8 mouse cellular contexts compared by ENCODE assay signal in genomic region chr7:135668852-135669739, GRCm38 (mm10). TPM values are rescaled to one million over a fixed set of nuclear protein-coding genes. Genes with fewer than 3 reads are reported as not detected.
DNase-seq lines count a peak whose midpoint lies in the region; ATAC-seq lines count a peak whose summit lies in the region.
"Had no signal": no experiment of that assay in that cellular context is flagged by ENCODE, and none has a peak within 500 bp of the region (broad histone marks: within the 10 kb centered on the region; RNA-seq: fewer than 3 reads in every experiment).

No protein-coding gene starts in this region.

- no peaks in the 10 kb centered on the region for H3K4me1 ChIP-seq in heart, embryonic 11.5 days (ENCODE audit: control insufficient read depth, insufficient read depth, low read length)
- H3K4me1 ChIP-seq in liver, embryonic 16.5 days (ENCODE audit: control insufficient read depth, low read depth, low read length), result no peaks in the 10 kb centered on the region
- H3K4me1 ChIP-seq: heart, embryonic 15.5 days had no signal

- H3K4me3 ChIP-seq in heart, embryonic 11.5 days (ENCODE audit: low read depth, low read length), result no peak overlapping the region
- no peak overlapping the region for H3K4me3 ChIP-seq in liver, embryonic 16.5 days (ENCODE audit: low read depth, low read length)
- H3K4me3 ChIP-seq: heart, embryonic 15.5 days had no signal

- H3K27me3 ChIP-seq in heart, embryonic 11.5 days (ENCODE audit: control insufficient read depth, insufficient read depth, low read length), result 0 out of 2 replicates have a peak, but pooled peaks cover 2% of the 10 kb centered on the region
- no peaks in the 10 kb centered on the region for H3K27me3 ChIP-seq in liver, embryonic 16.5 days (ENCODE audit: control insufficient read depth, insufficient read depth, low read depth, low read length)

- no peak overlapping the region for H3K9ac ChIP-seq in heart, embryonic 11.5 days (ENCODE audit: low read depth, low read length)
- H3K9ac ChIP-seq in liver, embryonic 16.5 days (ENCODE audit: low read depth, low read length), result no peak overlapping the region
- H3K9ac ChIP-seq: heart, embryonic 15.5 days had no signal

- 0 out of 2 replicates have a peak, but pooled peaks have one; percentile 25 for ATAC-seq in heart, embryonic 11.5 days (replicated peaks; ENCODE audit: insufficient number of reproducible peaks, low FRiP score, low TSS enrichment)
- ATAC-seq in liver, embryonic 16.5 days (ENCODE audit: low read depth), result 0 out of 2 replicates have a peak, but pooled peaks have one; percentile 25

- H3K4me2 ChIP-seq in heart, embryonic 11.5 days, result no peak overlapping the region
- H3K4me2 ChIP-seq in liver, embryonic 16.5 days (ENCODE audit: low read depth, low read length), result no peak overlapping the region
- H3K4me2 ChIP-seq: heart, embryonic 15.5 days had no signal

- peak; percentile 58 to 70 for DNase-seq in CD8-positive naive resting alpha-beta T cell, adult 2 months (ENCODE audit: low read depth in 2 of 2, low spot score in 2 of 2)
- peak; percentile 72 for DNase-seq in T-cell, adult 2 months (ENCODE audit: low spot score)
- DNase-seq in embryo, embryonic 10 days (ENCODE audit: low spot score), result peak; percentile 81
- DNase-seq in kidney, postnatal 10 days, result peak; percentile 81
- peak; percentile 91 for DNase-seq in retina, embryonic 14.5 days (ENCODE audit: low spot score)

- H3K36me3 ChIP-seq in heart, embryonic 11.5 days (ENCODE audit: control insufficient read depth, insufficient read depth, low read length), result no peaks in the 10 kb centered on the region
- no peaks in the 10 kb centered on the region for H3K36me3 ChIP-seq in liver, embryonic 16.5 days (ENCODE audit: control insufficient read depth, insufficient read depth)
- H3K36me3 ChIP-seq: heart, embryonic 15.5 days had no signal

- no peak overlapping the region for H3K27ac ChIP-seq in heart, embryonic 11.5 days (ENCODE audit: low read depth, low read length)
- H3K27ac ChIP-seq in liver, embryonic 16.5 days (ENCODE audit: low read length), result no peak overlapping the region
- H3K27ac ChIP-seq: heart, embryonic 15.5 days had no signal

- 40% methylated on average over 16 of the region's 16 CpGs for WGBS in heart, embryonic 11.5 days (ENCODE audit: insufficient replicate concordance)
- WGBS in liver, embryonic 16.5 days (ENCODE audit: insufficient replicate concordance), result 53% methylated on average over 16 of the region's 16 CpGs

- no peaks in the 10 kb centered on the region for H3K9me3 ChIP-seq in heart, embryonic 11.5 days (replicated peaks; ENCODE audit: control insufficient read depth, low read length)
- H3K9me3 ChIP-seq in liver, embryonic 16.5 days (replicated peaks; ENCODE audit: control insufficient read depth, low read length), result no peaks in the 10 kb centered on the region
- H3K9me3 ChIP-seq: heart, embryonic 15.5 days had no signal

RNA-seq across cellular contexts. Expression of gene Mki67, which starts 47.1 kb away (rescaled TPM):
- 44.5 and 52.6 TPM in 2 replicates for polyA plus RNA-seq in heart, embryonic 11.5 days (2014; fragmentation: Nextera tagmentation; extraction: Ambion mirVana)
- 81.1 and 89.2 TPM in 2 replicates for polyA plus RNA-seq in liver, embryonic 16.5 days (2015; fragmentation: Nextera tagmentation; extraction: Ambion mirVana)
